Mouse (Mus musculus): ENCODE measurements around the gene Ube2g1. TPM values are rescaled to one million over a fixed set of nuclear protein-coding genes. Genes with fewer than 3 reads are reported as not detected.

The Ube2g1 gene
- polyA plus RNA-seq, 1 experiment from 2014 or later: 63.4 TPM

DNA sequence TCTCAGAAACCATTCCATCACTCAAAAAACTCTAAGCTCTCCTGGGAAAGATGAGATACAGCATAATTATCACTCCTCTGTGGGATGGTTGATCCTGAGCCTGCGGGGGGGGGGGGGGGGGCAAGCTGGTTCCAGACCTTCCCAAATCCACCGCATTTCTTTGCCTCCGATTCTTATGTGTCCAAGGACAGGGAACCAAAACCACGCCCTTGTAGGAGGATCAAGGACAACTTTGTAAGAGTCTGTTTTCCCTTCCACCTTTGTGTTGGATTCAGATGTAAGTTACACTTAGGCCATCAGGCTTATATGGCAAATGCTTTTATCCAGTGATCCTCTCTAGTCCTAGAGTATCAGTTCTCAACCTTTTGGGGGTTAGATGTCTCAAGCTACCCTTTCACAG lies 8.8 kb downstream of the Ube2g1 start:
- DNase-seq (ENCODE audit: low spot score) (no peak), ATAC-seq (replicated peaks; ENCODE audit: low FRiP score, low read depth) (no peak)
- Histone ChIP-seq H3K27ac (no peak overlapping the region), H3K9ac (ENCODE audit: low read depth, low read length) (no peak overlapping the region), H3K4me1 (replicated peaks; ENCODE audit: insufficient read depth, low read length) (no peaks in the 10 kb centered on the region), H3K9me3 (replicated peaks; ENCODE audit: low read length) (no peaks in the 10 kb centered on the region), H3K4me3 (replicated peaks; ENCODE audit: low read depth, low read length) (no peak overlapping the region), H3K36me3 (ENCODE audit: insufficient read depth, low read length) (no peaks in the 10 kb centered on the region), H3K27me3 (ENCODE audit: insufficient read depth, low read length) (no peaks in the 10 kb centered on the region), H3K4me2 (ENCODE audit: low read length) (no peak overlapping the region)
- 88% methylated on average over 4 of the region's 4 CpGs for WGBS
- TF ChIP-seq CTCF (IDR thresholded peaks at IDR 0.05; ENCODE audit: low read depth): no peak

DNA sequence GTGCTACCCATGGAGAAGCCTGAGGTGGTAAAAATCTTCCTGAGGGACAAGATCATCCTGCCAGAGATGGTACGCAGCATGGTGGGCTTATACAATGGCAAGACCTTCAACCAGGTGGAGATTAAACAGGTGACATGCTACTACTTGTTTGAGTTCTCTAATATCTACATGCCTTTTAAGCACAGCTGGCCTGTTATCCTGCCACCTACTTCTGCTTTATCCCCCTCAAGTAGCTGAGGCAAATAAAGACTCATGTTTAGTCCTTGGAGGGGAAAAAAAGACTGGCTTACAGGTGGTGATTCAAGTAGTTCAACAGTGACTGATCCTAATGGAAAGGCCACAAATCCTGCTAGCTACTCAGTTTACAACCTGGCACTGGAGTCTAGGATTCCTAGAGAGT lies 11.4 kb downstream of the Ube2g1 start:
- H3K4me1 ChIP-seq (replicated peaks; ENCODE audit: insufficient read depth, low read length): no peaks in the 10 kb centered on the region
- DNase-seq (ENCODE audit: low spot score) (no peak), ATAC-seq (replicated peaks; ENCODE audit: low FRiP score, low read depth) (no peak)
- H3K27ac ChIP-seq: no peak overlapping the region
- no peak for TF ChIP-seq CTCF (IDR thresholded peaks at IDR 0.05; ENCODE audit: low read depth)
- H3K9ac ChIP-seq (ENCODE audit: low read depth, low read length): no peak overlapping the region
- no peaks in the 10 kb centered on the region for H3K9me3 ChIP-seq (replicated peaks; ENCODE audit: low read length)
- H3K36me3 ChIP-seq (ENCODE audit: insufficient read depth, low read length): no peaks in the 10 kb centered on the region
- no peak overlapping the region for H3K4me3 ChIP-seq (replicated peaks; ENCODE audit: low read depth, low read length)
- 87% methylated on average over 1 of the region's 1 CpGs for WGBS
- H3K27me3 ChIP-seq (ENCODE audit: insufficient read depth, low read length): no peaks in the 10 kb centered on the region
- no peak overlapping the region for H3K4me2 ChIP-seq (ENCODE audit: low read length)

DNA sequence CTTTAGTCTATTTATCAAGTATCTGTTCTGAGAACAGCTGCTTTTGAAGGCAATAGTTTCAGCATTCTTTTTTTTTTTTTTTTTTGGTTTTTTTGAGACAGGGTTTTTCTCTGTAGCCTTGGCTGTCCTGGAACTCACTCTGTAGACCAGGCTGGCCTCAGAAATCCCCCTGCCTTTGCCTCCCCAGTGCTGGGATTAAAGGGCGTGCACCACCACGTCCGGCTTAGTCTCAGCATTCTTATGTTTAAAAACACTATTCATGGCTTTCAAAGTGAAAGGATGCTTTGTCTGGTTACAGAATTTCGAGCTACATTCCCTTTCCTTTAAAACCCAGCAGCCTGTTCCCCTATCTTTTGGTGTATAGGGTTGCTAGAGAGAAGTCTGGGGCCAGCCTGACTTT lies 35.6 kb downstream of the Ube2g1 start:
- TF ChIP-seq CTCF (IDR thresholded peaks at IDR 0.05; ENCODE audit: low read depth): no peak
- H3K36me3 ChIP-seq (ENCODE audit: insufficient read depth, low read length): no peaks in the 10 kb centered on the region
- no peaks in the 10 kb centered on the region for H3K9me3 ChIP-seq (replicated peaks; ENCODE audit: low read length)
- H3K4me1 ChIP-seq (replicated peaks; ENCODE audit: insufficient read depth, low read length): no peaks in the 10 kb centered on the region
- no peak overlapping the region for H3K4me2 ChIP-seq (ENCODE audit: low read length)
- H3K27ac ChIP-seq: no peak overlapping the region
- H3K27me3 ChIP-seq (ENCODE audit: insufficient read depth, low read length): no peaks in the 10 kb centered on the region
- WGBS: 71% methylated on average over 4 of the region's 4 CpGs
- DNase-seq (ENCODE audit: low spot score) (no peak), ATAC-seq (replicated peaks; ENCODE audit: low FRiP score, low read depth) (no peak)
- no peak overlapping the region for H3K4me3 ChIP-seq (replicated peaks; ENCODE audit: low read depth, low read length)
- H3K9ac ChIP-seq (ENCODE audit: low read depth, low read length): no peak overlapping the region

DNA sequence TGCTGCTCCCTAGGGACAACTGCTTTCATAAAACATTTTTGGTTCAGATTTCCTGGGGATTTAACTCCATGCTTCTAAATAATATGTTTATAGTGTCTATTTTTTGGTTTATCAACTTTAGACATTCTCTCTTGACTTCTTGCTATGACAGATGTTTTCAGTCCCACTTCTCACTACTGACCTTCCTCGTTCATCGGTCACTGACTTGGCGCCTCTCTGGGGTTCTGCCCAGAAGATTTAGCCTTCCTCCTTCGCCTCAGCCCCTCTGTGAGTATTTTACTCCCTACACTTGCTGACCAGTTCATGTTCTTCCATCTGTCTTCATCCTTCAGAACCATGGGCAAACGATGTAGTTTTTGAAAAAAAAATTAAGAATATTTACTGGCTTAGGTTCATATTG lies 38.3 kb downstream of the Ube2g1 start:
- Histone ChIP-seq H3K4me1 (replicated peaks; ENCODE audit: insufficient read depth, low read length) (no peaks in the 10 kb centered on the region), H3K36me3 (ENCODE audit: insufficient read depth, low read length) (no peaks in the 10 kb centered on the region), H3K4me2 (ENCODE audit: low read length) (no peak overlapping the region), H3K9ac (ENCODE audit: low read depth, low read length) (no peak overlapping the region), H3K9me3 (replicated peaks; ENCODE audit: low read length) (no peaks in the 10 kb centered on the region), H3K27me3 (ENCODE audit: insufficient read depth, low read length) (no peaks in the 10 kb centered on the region), H3K27ac (no peak overlapping the region), H3K4me3 (replicated peaks; ENCODE audit: low read depth, low read length) (no peak overlapping the region)
- WGBS: 31% methylated on average over 5 of the region's 5 CpGs
- peak; percentile 69 for DNase-seq (ENCODE audit: low spot score)
- ATAC-seq (replicated peaks; ENCODE audit: low FRiP score, low read depth): no peak
- no peak for TF ChIP-seq CTCF (IDR thresholded peaks at IDR 0.05; ENCODE audit: low read depth)

DNA sequence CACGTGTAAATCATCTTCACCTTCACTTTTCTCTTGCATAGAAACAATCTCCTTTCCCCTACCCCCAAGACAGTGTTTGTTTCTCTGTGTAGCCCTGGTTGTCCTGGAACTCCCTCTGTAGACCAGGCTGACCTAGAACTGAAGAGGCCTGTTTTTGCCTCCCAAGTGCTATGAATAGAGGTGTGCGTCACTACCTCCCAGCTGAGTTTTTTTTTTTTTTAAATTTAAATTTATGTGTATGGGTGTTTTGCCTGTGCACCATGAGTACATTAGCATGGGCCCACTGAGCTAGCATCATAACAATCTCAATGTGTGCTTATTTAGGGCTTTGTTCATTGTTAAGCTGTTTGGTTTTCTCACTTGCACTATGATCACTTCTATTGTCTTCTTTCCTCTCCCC lies 43.3 kb downstream of the Ube2g1 start:
- no peak for TF ChIP-seq CTCF (IDR thresholded peaks at IDR 0.05; ENCODE audit: low read depth)
- H3K27me3 ChIP-seq (ENCODE audit: insufficient read depth, low read length): no peaks in the 10 kb centered on the region
- H3K4me3 ChIP-seq (replicated peaks; ENCODE audit: low read depth, low read length): no peak overlapping the region
- H3K9me3 ChIP-seq (replicated peaks; ENCODE audit: low read length): no peaks in the 10 kb centered on the region
- H3K9ac ChIP-seq (ENCODE audit: low read depth, low read length): no peak overlapping the region
- H3K27ac ChIP-seq: no peak overlapping the region
- no peak for DNase-seq (ENCODE audit: low spot score)
- no peaks in the 10 kb centered on the region for H3K4me1 ChIP-seq (replicated peaks; ENCODE audit: insufficient read depth, low read length)
- no peak for ATAC-seq (replicated peaks; ENCODE audit: low FRiP score, low read depth)
- H3K36me3 ChIP-seq (ENCODE audit: insufficient read depth, low read length): no peaks in the 10 kb centered on the region
- 76% methylated on average over 2 of the region's 2 CpGs for WGBS
- H3K4me2 ChIP-seq (ENCODE audit: low read length): no peak overlapping the region

DNA sequence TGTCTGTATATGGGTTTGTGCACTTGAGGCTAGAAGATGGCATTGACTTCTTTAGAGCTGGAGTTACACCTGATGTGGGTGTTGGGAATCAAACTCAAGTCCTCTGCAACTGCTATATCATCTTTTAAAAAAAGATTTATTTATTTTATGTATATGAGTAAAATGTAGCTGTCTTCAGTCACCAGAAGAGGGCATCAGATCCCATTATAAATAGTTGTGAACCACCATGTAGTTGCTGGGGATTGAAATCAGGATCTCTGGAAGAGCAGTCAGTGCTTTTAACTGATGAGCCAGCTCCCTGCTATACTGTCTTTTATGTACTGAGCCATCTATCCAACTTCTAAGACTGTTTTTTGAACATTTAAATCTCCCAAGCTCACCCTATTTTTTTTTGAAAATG lies 52.8 kb downstream of the Ube2g1 start:
- Histone ChIP-seq H3K36me3 (ENCODE audit: insufficient read depth, low read length) (no peaks in the 10 kb centered on the region), H3K27me3 (ENCODE audit: insufficient read depth, low read length) (no peaks in the 10 kb centered on the region), H3K9ac (ENCODE audit: low read depth, low read length) (no peak overlapping the region), H3K27ac (no peak overlapping the region), H3K4me3 (replicated peaks; ENCODE audit: low read depth, low read length) (no peak overlapping the region), H3K4me2 (ENCODE audit: low read length) (no peak overlapping the region), H3K4me1 (replicated peaks; ENCODE audit: insufficient read depth, low read length) (no peaks in the 10 kb centered on the region), H3K9me3 (replicated peaks; ENCODE audit: low read length) (no peaks in the 10 kb centered on the region)
- no peak for ATAC-seq (replicated peaks; ENCODE audit: low FRiP score, low read depth)
- TF ChIP-seq CTCF (IDR thresholded peaks at IDR 0.05; ENCODE audit: low read depth): peak; percentile 55
- peak; percentile 19 for DNase-seq (ENCODE audit: low spot score)

DNA sequence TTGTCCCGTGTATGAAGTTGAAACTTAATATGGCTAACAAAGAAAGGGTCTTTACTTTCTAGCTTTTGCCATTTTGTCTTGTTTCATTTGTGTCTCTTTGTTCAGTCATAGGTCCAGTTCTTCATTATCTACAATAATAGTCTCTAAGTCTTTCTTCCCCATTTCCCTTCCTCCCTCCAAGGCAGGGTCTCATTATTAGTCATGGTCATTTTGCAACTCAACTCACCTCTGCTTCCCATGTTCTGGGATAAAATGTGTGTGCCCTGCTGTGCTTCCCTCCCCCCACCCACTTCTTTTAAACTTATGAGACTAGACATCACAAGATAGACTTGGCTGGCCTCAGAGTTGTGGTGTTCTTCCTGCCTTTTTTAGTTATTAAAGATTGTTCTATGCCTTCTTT lies 53.3 kb downstream of the Ube2g1 start:
- no peak overlapping the region for H3K4me3 ChIP-seq (replicated peaks; ENCODE audit: low read depth, low read length)
- DNase-seq (ENCODE audit: low spot score) (no peak), ATAC-seq (replicated peaks; ENCODE audit: low FRiP score, low read depth) (no peak)
- no peaks in the 10 kb centered on the region for H3K27me3 ChIP-seq (ENCODE audit: insufficient read depth, low read length)
- no peak overlapping the region for H3K9ac ChIP-seq (ENCODE audit: low read depth, low read length)
- WGBS: 97% methylated on average over 1 of the region's 1 CpGs
- H3K27ac ChIP-seq: no peak overlapping the region
- H3K4me2 ChIP-seq (ENCODE audit: low read length): no peak overlapping the region
- no peak for TF ChIP-seq CTCF (IDR thresholded peaks at IDR 0.05; ENCODE audit: low read depth)
- H3K9me3 ChIP-seq (replicated peaks; ENCODE audit: low read length): no peaks in the 10 kb centered on the region
- H3K36me3 ChIP-seq (ENCODE audit: insufficient read depth, low read length): no peaks in the 10 kb centered on the region
- H3K4me1 ChIP-seq (replicated peaks; ENCODE audit: insufficient read depth, low read length): no peaks in the 10 kb centered on the region

All from kidney, postnatal 0 days (tissue).